Mouse (Mus musculus) fibroblast of lung, adult 2 months (primary cell): Measurements from ENCODE around the gene Ripor2.

Source experiments
- DNase-seq: peaks from one replicate; pipeline ENCODE4 v3.0.0-alpha.2; 2011; ENCODE audit warnings: low read depth

Ripor2 gene

GRCm38 (mm10) chr13:24584403-24584802 lies 2.4 kb downstream of the Ripor2 start:
- no peak for DNase-seq

GRCm38 (mm10) chr13:24584841-24585240 lies 2.9 kb downstream of the Ripor2 start:
- no peak for DNase-seq

- no peak for DNase-seq
Measured at GRCm38 (mm10) chr13:24585369-24585768, 3.4 kb downstream of the Ripor2 start.

GRCm38 (mm10) chr13:24587192-24587895 lies 5.4 kb downstream of the Ripor2 start:
- no peak for DNase-seq

- no peak for DNase-seq
Measured at GRCm38 (mm10) chr13:24588603-24589002, 6.6 kb downstream of the Ripor2 start.

- no peak for DNase-seq
Measured at GRCm38 (mm10) chr13:24591737-24592136, 9.7 kb downstream of the Ripor2 start.

GRCm38 (mm10) chr13:24594303-24594702 lies 12.3 kb downstream of the Ripor2 start:
- no peak for DNase-seq

GRCm38 (mm10) chr13:24599631-24600041 lies 17.6 kb downstream of the Ripor2 start:
- DNase-seq: no peak

- DNase-seq: no peak
Measured at GRCm38 (mm10) chr13:24602978-24603377, 21.0 kb downstream of the Ripor2 start.

GRCm38 (mm10) chr13:24603591-24604009 lies 21.6 kb downstream of the Ripor2 start:
- no peak for DNase-seq

- DNase-seq: no peak
Measured at GRCm38 (mm10) chr13:24604096-24604495, 22.1 kb downstream of the Ripor2 start.

- no peak for DNase-seq
Measured at GRCm38 (mm10) chr13:24604761-24605591, 23.0 kb downstream of the Ripor2 start.

GRCm38 (mm10) chr13:24605755-24606154 lies 23.8 kb downstream of the Ripor2 start:
- no peak for DNase-seq

- no peak for DNase-seq
Measured at GRCm38 (mm10) chr13:24607961-24608360, 26.0 kb downstream of the Ripor2 start.

- no peak for DNase-seq
Measured at GRCm38 (mm10) chr13:24608709-24609108, 26.7 kb downstream of the Ripor2 start.

- DNase-seq: no peak
Measured at GRCm38 (mm10) chr13:24610883-24611282, 28.9 kb downstream of the Ripor2 start.

- no peak for DNase-seq
Measured at GRCm38 (mm10) chr13:24613031-24613430, 31.0 kb downstream of the Ripor2 start.

GRCm38 (mm10) chr13:24613433-24613832 lies 31.4 kb downstream of the Ripor2 start:
- DNase-seq: no peak

GRCm38 (mm10) chr13:24613927-24614780 lies 32.2 kb downstream of the Ripor2 start:
- no peak for DNase-seq

- DNase-seq: no peak
Measured at GRCm38 (mm10) chr13:24615921-24616565, 34.1 kb downstream of the Ripor2 start.

GRCm38 (mm10) chr13:24616645-24617044 lies 34.7 kb downstream of the Ripor2 start:
- no peak for DNase-seq
